Mouse (Mus musculus) heart, postnatal 10 days (tissue): ENCODE measurements around the gene Rab14. TPM values are rescaled to one million over a fixed set of nuclear protein-coding genes. Genes with fewer than 3 reads are reported as not detected.
A peak's percentile ranks its signal among the peaks of the same experiment; 100 is the strongest.

Experiments used
- DNase-seq, 2 experiments: peaks; one replicate each; pipeline ENCODE4 v3.0.0; 2021
- intact Hi-C: fragments of 180-260 bp; cut with DNase I; formaldehyde crosslinking; loops from one replicate; pipeline ENCODE4 v1.15.1; 2025
- total RNA-seq, 2 experiments: library from RNA; stranded (reverse); gene quantifications; 2 replicates each; pipeline ENCODE4 v1.2.3; 2021

The Rab14 gene
- total RNA-seq, 2 experiments from 2014 or later = 154 to 160 TPM

DNA sequence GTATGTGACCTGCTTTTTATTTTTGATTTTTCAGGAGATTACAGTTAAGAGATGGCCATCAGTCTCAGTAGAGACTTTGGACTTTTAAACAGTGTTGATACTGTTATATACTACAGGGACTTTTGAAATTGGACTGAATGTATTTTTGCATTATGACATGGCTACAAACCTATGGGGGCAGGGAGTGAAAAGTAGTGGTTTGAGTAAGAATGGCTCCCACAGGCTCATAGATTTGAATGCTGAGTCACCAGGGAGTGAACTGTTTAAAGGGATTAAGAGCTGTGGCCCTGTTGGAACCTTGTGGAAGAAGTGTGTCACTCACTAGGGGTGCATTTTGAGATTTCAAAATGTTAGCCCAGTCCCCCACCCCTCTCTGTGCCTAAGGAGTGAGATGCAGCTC is 2.8 kb upstream of the Rab14 start:
- intact Hi-C loops = no loop called here
- DNase-seq = no peak

DNA sequence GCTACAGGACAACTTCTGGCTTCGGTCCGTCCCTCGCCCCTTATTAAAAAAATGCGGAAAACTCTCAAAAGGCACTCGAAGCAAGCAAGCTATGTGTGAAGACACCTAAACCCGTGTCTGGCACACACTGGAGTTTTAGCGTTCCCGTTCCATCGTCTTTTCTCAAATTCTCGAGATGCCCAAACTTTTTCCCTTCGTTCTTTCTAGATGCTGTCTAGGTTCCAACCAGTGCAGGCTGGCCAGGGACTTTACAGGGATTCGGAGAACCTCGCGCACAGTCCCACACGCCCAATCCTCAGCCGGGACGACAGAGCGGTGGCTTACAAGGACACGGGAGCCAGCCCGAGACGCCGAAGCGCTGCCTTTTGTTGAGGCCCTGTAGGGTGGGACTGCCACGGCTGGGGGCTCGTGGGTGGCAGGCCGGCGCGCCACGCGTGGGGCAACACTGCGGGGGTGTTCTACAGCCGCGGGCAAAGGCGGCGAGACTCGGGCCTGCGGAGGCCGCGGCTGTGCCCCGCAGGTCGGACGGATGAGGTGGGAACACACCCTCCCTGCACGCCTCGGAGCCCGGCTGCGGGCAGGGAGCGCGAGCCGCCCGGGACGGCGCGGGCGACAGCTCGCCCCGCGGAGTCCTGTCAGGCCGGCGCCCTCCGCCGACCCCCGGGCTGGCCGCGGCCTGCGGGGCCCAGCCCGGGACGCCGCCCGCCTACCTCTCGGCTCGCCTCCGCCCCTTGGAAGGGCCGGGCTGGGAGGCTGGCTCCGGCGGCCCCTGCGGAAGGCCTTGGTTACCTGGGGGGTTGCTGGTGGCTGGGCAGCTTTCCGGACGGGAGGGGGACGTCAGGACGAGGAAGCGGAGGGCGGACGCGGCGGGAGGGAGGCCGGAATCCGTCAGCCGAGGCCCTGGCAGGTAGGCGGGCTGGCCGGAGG is 686 bp downstream of the Rab14 start:
- peak; percentile 51 to 66 for DNase-seq
- intact Hi-C loops = no loop called here

DNA sequence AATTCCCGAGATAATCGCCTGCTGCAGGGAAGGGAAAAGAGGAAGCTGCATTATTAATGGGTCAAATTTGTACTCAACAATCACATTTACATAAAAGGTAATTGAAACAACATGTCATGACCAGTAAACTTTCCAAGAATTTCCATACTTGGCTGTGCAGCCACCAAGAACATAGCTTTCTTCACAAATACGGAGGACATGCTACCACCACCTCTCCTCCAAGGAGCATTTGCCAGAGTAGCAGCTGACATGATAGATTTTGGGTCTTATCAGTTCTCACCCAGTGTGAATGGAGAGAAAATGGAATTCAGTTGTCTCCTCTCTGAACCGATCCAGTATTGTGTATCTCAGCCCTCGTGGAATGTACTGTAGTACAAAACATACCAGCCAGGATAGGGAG is 1.4 kb downstream of the Rab14 start:
- DNase-seq = no peak

DNA sequence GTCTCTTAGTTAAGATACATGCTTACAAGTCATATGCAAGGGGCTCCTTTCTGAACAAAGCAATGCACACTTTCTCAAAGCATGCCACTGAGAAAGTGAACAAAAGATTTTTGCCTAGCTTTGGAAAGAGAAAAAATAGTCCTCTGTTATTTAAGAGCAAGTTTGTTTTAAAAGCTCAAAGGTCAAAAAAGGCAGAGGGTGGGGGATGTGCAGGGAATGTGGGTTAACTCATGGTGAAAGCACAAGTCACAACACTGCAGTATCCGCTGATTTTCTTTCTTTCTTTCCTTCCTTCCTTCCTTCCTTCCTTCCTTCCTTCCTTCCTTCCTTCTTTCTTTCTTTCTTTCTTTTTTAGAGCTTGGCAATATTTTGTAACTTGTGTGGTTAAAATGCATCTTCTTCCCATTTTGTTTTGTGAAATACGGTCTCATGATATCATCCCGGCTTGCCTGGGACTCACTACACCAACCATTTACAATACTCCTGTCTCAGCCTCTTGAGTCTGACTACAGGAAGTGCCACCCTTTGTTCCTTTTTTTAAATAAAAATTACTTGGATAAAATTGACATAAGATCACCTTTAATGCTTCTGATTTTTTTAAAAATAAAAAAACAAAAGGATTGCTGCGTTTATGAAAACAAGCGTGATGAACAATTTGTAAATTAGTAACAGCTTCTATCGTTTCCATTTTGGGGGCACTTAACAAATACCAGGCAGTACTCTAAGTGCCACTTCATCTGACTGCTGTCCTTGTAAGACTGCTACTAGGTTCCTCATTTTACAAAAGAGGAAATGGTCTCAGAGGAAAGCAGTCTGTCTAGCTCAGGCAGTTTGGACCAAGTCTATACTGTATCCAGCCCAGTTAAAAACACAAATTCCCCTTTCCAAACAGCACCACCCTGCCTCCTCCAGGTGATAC is 5.0 kb downstream of the Rab14 start:
- no peak for DNase-seq
- intact Hi-C loops = no loop called here

More for the DNA sequence above, 1.4 kb downstream of the Rab14 start:
- intact Hi-C loops = no loop called here

DNA sequence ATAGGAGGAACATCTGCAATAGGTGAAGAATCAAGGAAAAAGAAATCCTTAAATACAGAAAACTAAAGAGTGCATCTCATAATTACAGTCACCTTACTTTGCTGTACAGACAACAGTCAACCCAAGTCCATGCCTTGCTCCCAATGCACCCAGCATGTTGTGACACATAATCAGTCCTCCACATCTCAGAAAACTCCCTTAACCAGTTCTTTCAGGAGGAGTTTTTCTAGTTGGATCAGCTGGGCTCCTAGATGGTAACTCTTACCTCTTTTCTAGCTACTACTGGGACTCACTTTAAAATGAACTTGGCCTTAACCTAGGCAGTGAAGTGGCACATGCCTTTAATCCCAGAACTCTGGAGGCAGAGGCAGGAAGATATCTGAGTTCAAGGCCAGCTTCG is 6.9 kb downstream of the Rab14 start:
- no peak for DNase-seq
- intact Hi-C loops = no loop called here

DNA sequence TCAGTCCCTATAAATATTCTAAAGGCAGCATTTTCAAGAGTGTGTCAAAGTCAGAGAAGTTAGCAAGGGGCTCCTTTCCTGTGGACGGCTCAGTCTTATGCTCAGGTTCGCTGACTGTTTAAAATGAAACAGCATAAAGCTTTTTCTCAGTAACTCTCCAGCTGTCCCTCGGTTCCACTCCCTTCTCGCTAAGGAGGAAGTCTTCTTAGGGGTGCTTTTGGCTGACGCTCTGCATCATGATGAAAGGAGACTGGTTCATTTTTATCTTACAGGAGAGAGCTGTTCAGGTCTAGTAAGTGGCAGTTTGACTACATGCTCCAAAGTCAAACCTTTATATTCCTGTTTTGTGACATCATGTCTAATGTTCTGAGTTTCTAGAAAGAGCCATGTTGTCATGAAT is 12.0 kb downstream of the Rab14 start:
- DNase-seq = no peak
- intact Hi-C loops = no loop called here

DNA sequence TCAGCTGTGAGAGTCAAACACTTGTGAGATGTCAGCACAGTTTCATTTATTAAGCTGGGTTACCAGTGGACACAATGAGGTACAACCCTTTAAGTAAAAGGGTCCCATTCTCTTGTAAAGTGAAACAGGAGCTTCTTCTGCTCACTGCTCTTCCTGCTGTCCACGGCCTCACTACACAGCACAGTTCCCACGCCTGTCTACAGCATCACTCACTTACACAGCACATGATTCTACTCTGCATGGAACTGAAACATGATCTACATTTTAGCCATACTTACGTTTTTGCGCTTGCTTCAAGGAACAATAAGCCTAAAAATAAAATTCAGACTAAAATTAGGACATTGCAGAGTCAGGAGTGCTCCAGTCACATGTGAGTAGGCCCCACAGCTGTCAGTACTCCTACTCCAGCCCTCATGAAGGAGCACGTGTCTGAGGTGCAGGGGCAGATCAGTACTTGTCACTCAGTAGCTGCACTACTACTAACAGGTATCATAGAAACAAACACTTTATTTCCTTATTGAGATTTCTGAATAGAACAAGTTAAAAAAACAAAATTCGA is 17.7 kb downstream of the Rab14 start:
- DNase-seq = no peak
- intact Hi-C loops = no loop called here

DNA sequence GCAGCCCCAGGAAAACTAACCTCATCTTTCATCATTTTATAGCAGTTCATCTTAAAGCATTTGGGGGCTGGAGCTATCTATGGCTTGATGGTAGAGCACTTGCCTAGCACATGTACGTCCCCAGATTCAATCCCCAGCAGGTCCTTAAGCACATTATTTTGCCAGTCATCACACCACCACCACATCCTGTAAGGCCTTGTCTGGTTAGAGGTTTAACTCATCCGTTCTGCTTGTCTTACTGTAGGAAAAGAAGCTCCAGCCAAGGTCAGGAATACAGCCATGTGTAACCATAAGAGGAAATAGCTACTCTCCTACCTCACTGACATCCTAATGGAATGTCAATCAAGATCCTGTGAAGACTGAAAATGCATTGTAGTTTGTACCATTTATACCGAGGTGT is 22.8 kb downstream of the Rab14 start:
- no peak for DNase-seq
- intact Hi-C loops = no loop called here

DNA sequence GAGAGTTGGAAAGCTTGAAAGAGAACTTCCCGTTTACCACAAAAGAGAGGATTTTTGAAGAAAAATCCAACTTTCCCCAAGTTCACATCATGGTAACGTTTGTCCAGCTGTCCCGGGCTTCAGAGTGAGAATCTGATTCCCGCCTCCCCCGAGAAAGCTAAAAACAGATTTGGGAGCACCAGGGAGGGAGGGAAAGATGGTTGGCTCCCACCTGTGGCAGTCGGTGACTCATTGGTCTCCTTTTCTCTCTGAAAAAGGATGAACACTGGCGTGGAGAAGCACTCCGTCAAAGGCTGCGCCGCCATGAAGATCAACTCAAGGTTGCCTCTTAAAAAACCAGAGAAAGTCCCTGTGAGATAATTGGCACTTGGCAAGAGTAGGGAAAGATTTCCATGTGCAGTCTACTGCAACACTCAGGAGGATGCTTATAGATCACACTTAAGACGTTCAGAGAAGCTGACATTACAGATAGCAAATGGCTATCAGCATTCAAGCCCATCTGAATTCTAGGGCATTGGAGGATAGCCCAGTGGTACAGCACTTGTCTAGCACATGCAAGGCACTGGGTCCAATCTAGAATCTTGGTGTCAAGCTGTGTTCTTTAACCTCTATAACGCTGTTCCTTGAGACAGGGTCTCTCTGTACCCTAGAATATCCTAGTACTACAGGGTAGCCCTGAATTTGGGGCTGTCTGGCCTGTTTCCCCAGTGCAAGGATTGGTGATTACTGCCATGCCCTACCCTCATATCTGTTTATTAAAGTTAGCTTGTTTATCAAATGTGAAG is 25.4 kb downstream of the Rab14 start:
- no peak for DNase-seq
- intact Hi-C loops = no loop called here

DNA sequence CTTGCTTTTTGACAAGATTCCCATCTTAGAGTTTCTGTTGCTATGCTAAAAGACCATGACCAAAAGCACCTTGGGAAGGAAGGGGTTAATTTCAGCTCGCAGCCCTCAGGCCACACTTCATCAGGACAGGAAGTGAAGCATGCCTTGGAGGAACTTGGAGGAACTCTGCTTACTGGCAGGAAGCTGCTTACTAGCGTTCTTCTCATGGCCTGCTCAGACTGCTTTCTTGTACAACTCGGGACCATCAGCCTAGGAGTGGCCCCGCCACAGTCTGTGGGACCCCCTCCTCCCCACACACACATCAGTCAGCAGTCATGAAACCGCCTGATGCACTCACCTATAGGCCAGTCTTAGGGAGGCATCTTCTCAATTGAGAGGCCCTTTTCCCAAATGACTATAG is 26.8 kb downstream of the Rab14 start:
- intact Hi-C loops = no loop called here
- DNase-seq = peak; percentile 29 to 42

DNA sequence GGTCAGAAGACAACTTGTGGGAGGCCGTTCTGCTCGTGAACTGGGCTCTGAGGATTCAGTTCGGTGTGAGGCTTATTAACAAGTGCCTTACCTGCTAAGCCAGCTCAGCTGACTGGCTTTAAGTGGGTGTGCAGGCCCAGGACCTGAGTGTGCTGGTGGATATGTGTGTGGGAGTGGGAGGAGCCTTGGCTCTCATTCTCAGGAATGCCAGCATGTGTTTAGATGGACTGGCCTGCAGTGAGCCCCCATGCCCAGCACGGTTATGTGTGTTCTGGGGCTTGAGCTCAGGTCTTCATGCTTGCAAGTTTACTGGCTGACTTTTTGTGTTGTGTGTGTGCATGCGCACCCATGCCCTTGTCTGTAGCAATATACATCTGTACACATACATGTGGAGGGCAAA is 27.3 kb downstream of the Rab14 start:
- no peak for DNase-seq
- intact Hi-C loops = no loop called here

DNA sequence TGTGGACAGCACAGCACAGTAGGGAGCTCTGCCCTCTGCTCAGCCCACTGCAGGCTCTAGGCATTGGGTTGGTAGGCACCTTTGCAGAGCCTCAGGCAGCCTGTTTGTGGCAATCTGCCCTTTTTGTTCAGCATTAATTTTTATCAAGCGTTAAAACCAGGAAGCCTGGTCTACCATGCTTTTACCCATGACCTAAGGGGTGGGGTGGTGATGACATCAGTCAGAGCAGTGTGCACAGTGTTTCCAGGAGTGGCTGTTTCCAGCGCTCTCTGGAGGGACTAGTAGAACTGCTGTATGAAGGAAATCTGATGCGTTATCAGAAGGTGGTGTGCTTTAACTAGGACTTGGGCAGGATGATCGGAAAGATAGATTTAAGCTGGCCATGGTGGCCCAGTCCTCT is 28.7 kb downstream of the Rab14 start:
- no peak for DNase-seq
- intact Hi-C loops = no loop called here

DNA sequence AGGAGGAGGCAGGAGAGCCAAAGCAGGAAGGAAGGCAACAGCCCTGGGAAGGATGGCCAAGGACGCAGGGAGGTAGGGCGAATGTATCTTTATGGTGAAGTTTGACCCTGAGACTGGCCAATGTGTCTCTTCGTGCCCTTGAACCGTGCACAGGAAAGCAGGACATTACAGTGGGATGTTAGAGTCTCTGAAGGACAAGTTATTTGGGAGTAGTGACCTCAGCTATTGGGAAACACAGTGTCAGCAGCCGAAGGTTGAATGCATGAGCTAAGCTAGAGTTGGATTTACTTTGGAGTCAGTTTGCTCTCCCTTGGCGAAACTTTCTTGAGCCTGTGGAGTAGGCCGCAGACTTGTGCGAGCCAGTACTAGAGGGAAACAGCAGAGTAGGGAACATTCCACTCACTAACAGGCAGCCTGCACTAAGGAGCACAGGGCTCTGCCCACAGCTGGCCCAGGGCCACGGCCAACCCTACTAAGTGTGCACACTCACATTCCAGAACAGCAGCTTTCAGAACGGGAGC is 29.5 kb downstream of the Rab14 start:
- DNase-seq = peak; percentile 78 to 82
- intact Hi-C loops = no loop called here

DNA sequence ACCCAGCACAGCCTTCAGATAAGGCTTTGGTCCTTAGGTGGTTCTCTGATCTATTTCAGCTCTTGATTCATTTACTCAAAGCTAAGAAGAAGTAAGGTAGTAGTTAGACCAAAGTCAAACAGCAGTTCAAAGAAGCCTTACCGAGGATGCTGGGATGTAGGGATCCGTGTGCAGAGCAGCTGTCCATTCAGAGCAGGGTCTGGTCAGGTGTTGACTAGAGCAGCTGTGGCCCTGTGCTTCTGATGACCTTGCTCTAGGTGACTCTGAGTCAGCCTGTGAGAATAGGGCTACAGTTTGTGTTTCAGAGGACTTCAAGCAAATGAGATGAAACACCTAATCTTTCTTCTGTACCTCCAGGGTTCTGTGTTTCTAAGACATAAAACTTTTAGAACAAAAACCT is 31.5 kb downstream of the Rab14 start:
- intact Hi-C loops = no loop called here
- DNase-seq = no peak

DNA sequence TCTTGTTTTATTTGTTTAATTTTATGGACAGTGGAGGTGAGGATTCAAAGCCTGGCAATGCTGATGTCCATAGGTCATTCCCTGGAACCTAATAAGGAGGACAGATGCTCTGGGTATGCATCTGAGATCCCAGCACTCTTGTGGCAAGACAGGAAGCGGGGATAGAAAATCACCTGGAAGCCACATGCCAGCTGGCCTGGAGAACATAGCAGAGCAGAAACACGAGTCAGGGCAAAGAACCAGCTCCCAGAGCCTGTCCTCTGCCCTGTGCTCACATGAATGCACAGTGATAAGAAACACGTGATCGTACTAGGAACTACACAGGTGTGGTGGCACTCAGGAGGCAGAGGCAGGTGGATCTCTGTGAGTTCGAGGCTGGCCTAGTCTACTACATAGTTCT is 34.1 kb downstream of the Rab14 start:
- intact Hi-C loops = no loop called here
- DNase-seq = no peak

DNA sequence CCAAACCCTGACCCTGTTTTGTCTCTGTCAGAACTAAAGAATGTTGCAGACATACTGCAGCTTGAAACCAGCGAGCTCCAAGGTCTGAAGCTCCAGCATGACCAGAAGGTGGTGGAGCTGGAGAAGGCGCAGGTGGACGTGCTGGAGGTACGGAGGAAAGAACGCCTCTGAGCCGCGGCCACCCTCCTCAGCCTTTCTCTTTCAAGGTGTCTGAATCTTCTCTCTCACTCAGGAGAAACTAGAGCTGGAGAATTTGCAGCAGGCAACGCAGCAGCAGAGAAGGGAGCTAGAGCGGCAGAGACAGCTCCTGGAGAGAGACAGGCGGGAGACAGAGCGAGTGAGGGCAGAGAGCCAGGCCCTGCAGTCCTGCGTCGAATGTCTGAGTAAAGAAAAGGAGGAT is 35.5 kb downstream of the Rab14 start:
- DNase-seq = no peak
- intact Hi-C loops = no loop called here

DNA sequence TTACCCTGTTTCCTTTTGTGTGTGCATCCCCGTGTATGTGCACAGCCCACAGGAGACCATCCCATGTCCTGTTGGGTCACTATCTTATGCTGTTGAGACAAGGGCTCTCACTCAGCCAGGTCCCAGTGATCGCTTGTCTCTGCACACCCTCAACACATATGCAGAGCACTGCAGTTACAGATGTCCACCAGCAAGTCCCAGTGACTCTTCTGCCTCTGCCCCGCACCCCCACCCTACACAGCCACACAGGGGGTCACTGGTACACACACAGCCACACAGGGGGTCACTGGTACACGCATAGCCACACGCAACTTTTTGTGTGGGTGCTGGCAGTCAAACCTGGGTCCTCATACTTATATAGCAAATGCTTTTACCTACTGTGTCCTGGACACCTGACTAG is 37.5 kb downstream of the Rab14 start:
- no peak for DNase-seq
- intact Hi-C loops = no loop called here

DNA sequence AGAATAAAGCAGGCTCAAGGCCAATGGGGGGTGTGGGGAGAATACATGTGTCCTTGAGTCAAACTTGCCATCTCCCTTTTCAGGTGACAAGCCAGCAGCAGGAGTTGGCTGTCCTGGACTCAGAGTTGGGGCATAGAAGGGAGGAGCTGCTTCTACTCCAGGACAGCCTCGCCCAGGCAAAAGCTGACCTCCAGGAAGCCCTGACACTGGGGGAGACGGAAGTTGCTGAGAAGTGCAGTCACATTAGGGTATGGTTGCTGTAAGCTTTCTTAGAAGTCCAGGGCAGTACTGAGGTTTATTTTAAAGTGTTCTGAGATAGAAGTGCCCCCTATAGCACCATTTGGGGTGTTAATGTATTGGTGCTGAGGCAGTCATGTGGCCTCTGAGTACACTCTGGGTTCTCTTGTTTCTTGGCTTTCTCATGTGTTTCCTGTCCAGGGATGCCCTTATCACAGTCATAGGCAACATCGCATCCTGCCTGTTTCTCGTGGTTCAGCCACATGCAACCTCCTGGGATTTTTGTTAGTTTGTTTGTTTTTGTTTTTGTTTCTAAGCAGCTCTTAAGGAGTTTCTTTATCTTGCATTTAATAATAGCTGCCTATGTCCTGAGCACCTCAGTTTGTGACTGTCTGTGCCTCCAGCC is 39.0 kb downstream of the Rab14 start:
- no peak for DNase-seq
- intact Hi-C loops = no loop called here

DNA sequence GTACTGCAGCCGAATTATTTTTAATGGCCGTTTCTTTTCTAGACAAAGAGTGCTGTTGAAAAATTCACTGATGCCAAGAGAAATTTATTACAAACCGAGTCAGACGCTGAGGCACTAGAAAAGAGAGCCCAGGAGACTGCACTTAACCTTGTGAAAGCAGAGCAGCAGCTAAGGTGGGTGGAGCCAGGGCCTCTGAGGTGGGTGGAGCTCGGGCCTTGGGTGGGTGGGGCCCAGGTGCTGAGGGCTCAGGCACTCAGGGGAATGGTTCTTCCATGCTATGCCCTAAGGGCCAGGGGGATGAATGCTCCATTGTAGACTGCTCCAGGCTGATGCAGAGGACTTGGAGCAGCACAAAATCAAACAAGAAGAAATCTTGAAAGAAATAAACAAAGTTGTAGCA is 40.7 kb downstream of the Rab14 start:
- DNase-seq = peak in 1 of 2 experiments; percentile 24
- intact Hi-C loops = no loop called here

DNA sequence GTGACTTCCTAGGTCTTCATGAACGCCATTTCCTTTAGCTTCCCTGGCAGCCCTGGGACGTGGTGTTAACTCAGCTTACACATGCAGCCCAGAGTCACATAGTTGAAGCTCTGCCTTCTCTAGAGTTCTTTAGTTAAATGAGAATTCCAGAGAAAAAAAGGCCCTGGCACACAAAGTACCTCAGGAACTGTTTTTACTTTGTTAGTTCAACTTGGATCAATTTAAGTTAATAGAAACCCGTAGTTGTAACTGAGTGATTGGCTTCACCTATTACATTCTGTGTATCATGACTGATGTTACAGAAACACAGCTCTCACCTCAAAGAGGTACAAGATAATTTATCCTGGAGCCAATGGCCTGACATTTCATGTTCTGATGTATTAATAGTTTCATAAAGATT is 42.6 kb downstream of the Rab14 start:
- DNase-seq = no peak
- intact Hi-C loops = no loop called here
